ENCODE assay signal across 8 mouse cellular contexts in genomic region chr5:33278950-33279349, GRCm38 (mm10). TPM values are rescaled to one million over a fixed set of nuclear protein-coding genes. Genes with fewer than 3 reads are reported as not detected.
A peak's percentile ranks its signal among the peaks of the same experiment; 100 is the strongest.
DNase-seq lines count a peak whose midpoint lies in the region; ATAC-seq and TF ChIP-seq lines count a peak whose summit lies in the region.
"Had no signal": no experiment of that assay in that cellular context is flagged by ENCODE, and none has a peak within 500 bp of the region (broad histone marks: within the 10 kb centered on the region; RNA-seq: fewer than 3 reads in every experiment).

No protein-coding gene starts in this region.

- H3K36me3 ChIP-seq in kidney, adult 2 months (ENCODE audit: control insufficient read depth, insufficient read depth, low read length): no peaks in the 10 kb centered on the region
- no peaks in the 10 kb centered on the region for H3K36me3 ChIP-seq in embryonic facial prominence, embryonic 14.5 days (ENCODE audit: control insufficient read depth, insufficient read depth, low read length)
- H3K36me3 ChIP-seq: lung, embryonic 15.5 days had no signal

- WGBS in kidney, adult 2 months: 60% methylated on average over 5 of the region's 5 CpGs
- WGBS in embryonic facial prominence, embryonic 14.5 days: 49% methylated on average over 5 of the region's 5 CpGs

- no peaks in the 10 kb centered on the region for H3K4me1 ChIP-seq in kidney, adult 2 months (ENCODE audit: control insufficient read depth, insufficient read depth, low read length)
- H3K4me1 ChIP-seq in embryonic facial prominence, embryonic 14.5 days (ENCODE audit: control insufficient read depth, insufficient read depth, low read length): no peaks in the 10 kb centered on the region

- peak; percentile 38 for DNase-seq in kidney, adult 2 months
- no peak for DNase-seq in kidney, adult 11 months
- peak; percentile 74 for DNase-seq in 3T3-L1 (ENCODE audit: low read depth, low spot score)
- DNase-seq in A20 (ENCODE audit: low read depth, low spot score): peak; percentile 51
- peak; percentile 54 for DNase-seq in embryonic facial prominence, embryonic 14.5 days (ENCODE audit: low spot score)
- no peak for DNase-seq in frontal cortex, postnatal 10 days (ENCODE audit: low spot score in 2 of 2)
- DNase-seq in urinary bladder, postnatal 4 days (ENCODE audit: low spot score in 2 of 2): no peak

- TF ChIP-seq POLR2A in kidney, adult 2 months (IDR thresholded peaks at IDR 0.05; ENCODE audit: low read depth, low read length): no peak

- no peaks in the 10 kb centered on the region for H3K9me3 ChIP-seq in embryonic facial prominence, embryonic 14.5 days (ENCODE audit: control insufficient read depth, low read length)
- H3K9me3 ChIP-seq: lung, embryonic 15.5 days had no signal

- no peak overlapping the region for H3K27ac ChIP-seq in kidney, adult 2 months (ENCODE audit: insufficient read depth, low read depth, low read length)
- H3K27ac ChIP-seq in embryonic facial prominence, embryonic 14.5 days (replicated peaks; ENCODE audit: low read depth, low read length): no peak overlapping the region
- H3K27ac ChIP-seq: lung, embryonic 15.5 days had no signal

- H3K4me3 ChIP-seq in kidney, adult 2 months (ENCODE audit: insufficient read depth, low read depth, low read length): no peak overlapping the region
- H3K4me3 ChIP-seq in embryonic facial prominence, embryonic 14.5 days (ENCODE audit: low read depth, low read length): no peak overlapping the region
- H3K4me3 ChIP-seq: lung, embryonic 15.5 days had no signal

- no peak for TF ChIP-seq CTCF in kidney, adult 2 months (conservative IDR thresholded peaks at IDR 0.05; ENCODE audit: insufficient read depth, insufficient read length, low read depth, low read length)

- H3K9ac ChIP-seq in embryonic facial prominence, embryonic 14.5 days (ENCODE audit: low read depth, low read length): no peak overlapping the region
- H3K9ac ChIP-seq: lung, embryonic 15.5 days had no signal

- no peak overlapping the region for H3K4me2 ChIP-seq in embryonic facial prominence, embryonic 14.5 days (ENCODE audit: low read depth, low read length)
- H3K4me2 ChIP-seq: lung, embryonic 15.5 days had no signal

- ATAC-seq in embryonic facial prominence, embryonic 14.5 days (ENCODE audit: low read depth): no peak

- H3K27me3 ChIP-seq in kidney, adult 2 months (replicated peaks; ENCODE audit: control insufficient read depth, insufficient read depth, low read length): no peaks in the 10 kb centered on the region
- no peaks in the 10 kb centered on the region for H3K27me3 ChIP-seq in embryonic facial prominence, embryonic 14.5 days (replicated peaks; ENCODE audit: control insufficient read depth, insufficient read depth, low read length)
- H3K27me3 ChIP-seq: lung, embryonic 15.5 days had no signal

RNA-seq across cellular contexts. Expression of gene Ctbp1, which starts 4.2 kb away (rescaled TPM):
- polyA plus RNA-seq in kidney, adult 2 months (2012; rRNA removed): 209 and 253 TPM in 2 replicates
- polyA plus RNA-seq in embryonic facial prominence, embryonic 14.5 days (2014; fragmentation: Nextera tagmentation; extraction: Ambion mirVana): 290 and 337 TPM in 2 replicates

RNA-seq across cellular contexts. Expression of gene Maea, which starts 56.4 kb away (rescaled TPM):
- 109 and 123 TPM in 2 replicates for polyA plus RNA-seq in kidney, adult 2 months (2012; rRNA removed)
- 123 and 136 TPM in 2 replicates for polyA plus RNA-seq in embryonic facial prominence, embryonic 14.5 days (2014; fragmentation: Nextera tagmentation; extraction: Ambion mirVana)

Comparison
In these comparisons a context has a peak if more than half of its experiments do, and no peak if none do; other contexts are left out.
1. DNase-seq: peak in kidney, adult 2 months (single experiment), 3T3-L1 (single experiment), A20 (single experiment) and embryonic facial prominence, embryonic 14.5 days (single experiment); none in kidney, adult 11 months (single experiment), frontal cortex, postnatal 10 days (0 of 2) and urinary bladder, postnatal 4 days (0 of 2).